Mouse (Mus musculus) myocyte (in vitro differentiated cells): ENCODE results near the gene Ampd2.

Experiments used
- E2F4 ChIP-seq: IDR thresholded peaks from one replicate; pipeline ENCODE4 v1.6.1; 2011; ENCODE audit warnings: mild to moderate bottlenecking, control low read depth, moderate library complexity; ENCODE audit not compliant: insufficient read depth
- MAX ChIP-seq: IDR thresholded peaks from one replicate; pipeline ENCODE4 v1.6.1; 2011; ENCODE audit warnings: low read depth, mild to moderate bottlenecking, control low read depth
- POLR2A ChIP-seq: IDR thresholded peaks from one replicate; pipeline ENCODE4 v1.6.1; 2011; ENCODE audit warnings: low read depth, mild to moderate bottlenecking, control low read depth, moderate library complexity; ENCODE audit not compliant: insufficient read length
- TCF12 ChIP-seq: IDR thresholded peaks from one replicate; pipeline ENCODE4 v1.6.1; 2011; ENCODE audit warnings: mild to moderate bottlenecking, control low read depth; ENCODE audit not compliant: poor library complexity, insufficient read depth, severe bottlenecking
- USF1 ChIP-seq: IDR thresholded peaks from one replicate; pipeline ENCODE4 v1.6.1; 2011; ENCODE audit warnings: low read depth, mild to moderate bottlenecking, control low read depth, moderate library complexity

DNA sequence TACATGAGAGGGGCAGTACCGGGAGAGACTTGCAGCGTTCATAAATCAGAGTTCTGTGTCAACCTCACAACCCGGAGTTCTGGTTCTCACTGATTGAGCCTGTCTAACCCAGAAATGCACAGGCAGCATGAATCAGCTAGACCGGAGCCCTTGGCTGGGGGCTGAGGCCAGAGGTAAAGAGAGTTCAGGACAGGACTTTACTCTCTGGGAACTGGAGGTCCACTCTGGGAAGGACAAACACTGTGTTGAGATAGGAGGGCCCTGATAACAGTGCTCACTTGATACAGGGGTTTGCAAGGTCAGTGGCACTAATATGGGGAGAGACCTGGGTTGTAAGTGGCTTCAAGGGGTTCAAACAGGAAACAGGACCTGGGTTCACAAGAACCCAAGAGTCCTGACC is 61.1 kb downstream of the Ampd2 start:
- TF ChIP-seq E2F4 (no peak), MAX (no peak), USF1 (no peak), POLR2A (no peak), TCF12 (no peak)
